Mouse (Mus musculus): ENCODE measurements around the gene Ptprc. TPM values are rescaled to one million over a fixed set of nuclear protein-coding genes. Genes with fewer than 3 reads are reported as not detected.

Ptprc gene
- 33.2 TPM for polyA plus RNA-seq (2014; fragmentation: Illumina TruSeq; extraction: RNeasy Lipid Tissue Mini Kit (QIAGEN cat#74804); ENCODE audit: insufficient read depth, low read depth, low replicate concordance)

GRCm38 (mm10) chr1:138175494-138175893, at the start of gene Ptprc:
Gene Ptprc, minus strand, starts transcription at chr1:138175708.

Other genes with a start within 250 kb of the Ptprc start
- 0.52 TPM for gene Atp6v1g3, start 98.0 kb upstream of the Ptprc start, polyA plus RNA-seq (2014; fragmentation: Illumina TruSeq; extraction: RNeasy Lipid Tissue Mini Kit (QIAGEN cat#74804); ENCODE audit: insufficient read depth, low read depth, low replicate concordance)

Measured in lung, adult 10 weeks (tissue).